Mouse (Mus musculus) C3H10T1/2 (cell line): ENCODE results near the gene Olfr593. TPM values are rescaled to one million over a fixed set of nuclear protein-coding genes. Genes with fewer than 3 reads are reported as not detected.

Experiments used
- polyA plus RNA-seq, 2 experiments: library from polyadenylated mRNA; unstranded; fragments of >200 nt; fragmentation: generic; extraction: Trizol; gene quantifications; one replicate each; pipeline ENCODE4 v1.2.1; 2012; ENCODE audit warnings: missing spikeins in 2 of 2

Gene Olfr593
- not detected for polyA plus RNA-seq

GRCm38 (mm10) chr7:103211562-103211961, at the start of gene Olfr593:
TSS of gene Olfr593 (plus strand) at chr7:103211862.

GRCm38 (mm10) chr7:103178240-103178639, 33.4 kb upstream of the Olfr593 start, which contains the start of gene Olfr591:
TSS of gene Olfr591 (minus strand) at chr7:103178340.

GRCm38 (mm10) chr7:103184503-103184902, 27.2 kb upstream of the Olfr593 start, which contains the start of gene Olfr592:
TSS of gene Olfr592 (plus strand) at chr7:103184803.

GRCm38 (mm10) chr7:103216696-103217095, 5.0 kb downstream of the Olfr593 start, which contains the start of gene Olfr594:
TSS of gene Olfr594 (plus strand) at chr7:103216996.

GRCm38 (mm10) chr7:103252405-103252804, 40.7 kb downstream of the Olfr593 start, which contains the start of gene Usp17ld:
TSS of gene Usp17ld (minus strand) at chr7:103252505.

Other genes starting within 250 kb of the Olfr593 start
- gene Olfr576, start 249.2 kb upstream of the Olfr593 start, polyA plus RNA-seq, result not detected
- gene Olfr577, start 235.9 kb upstream of the Olfr593 start, polyA plus RNA-seq, result not detected
- not detected for gene Olfr578, start 222.5 kb upstream of the Olfr593 start, polyA plus RNA-seq
- gene Olfr582, start 173.8 kb upstream of the Olfr593 start, polyA plus RNA-seq, result not detected
- not detected for gene Olfr583, start 160.6 kb upstream of the Olfr593 start, polyA plus RNA-seq
- not detected for gene Olfr584, start 130.0 kb upstream of the Olfr593 start, polyA plus RNA-seq
- gene Olfr585, start 114.1 kb upstream of the Olfr593 start, polyA plus RNA-seq, result not detected
- not detected for gene Olfr586, start 86.2 kb upstream of the Olfr593 start, polyA plus RNA-seq
- gene Olfr588-ps1, start 71.0 kb upstream of the Olfr593 start, polyA plus RNA-seq, result not detected
- gene Olfr589, start 55.5 kb upstream of the Olfr593 start, polyA plus RNA-seq, result not detected
- gene Olfr591, start 33.5 kb upstream of the Olfr593 start, polyA plus RNA-seq, result not detected
- gene Olfr592, start 27.1 kb upstream of the Olfr593 start, polyA plus RNA-seq, result not detected
- not detected for gene Olfr594, start 5.1 kb downstream of the Olfr593 start, polyA plus RNA-seq
- gene Usp17ld, start 40.6 kb downstream of the Olfr593 start, polyA plus RNA-seq, result not detected
- not detected for gene Olfr596, start 93.8 kb downstream of the Olfr593 start, polyA plus RNA-seq
- gene Olfr597, start 104.5 kb downstream of the Olfr593 start, polyA plus RNA-seq, result not detected
- gene Olfr598, start 111.7 kb downstream of the Olfr593 start, polyA plus RNA-seq, result not detected
- not detected for gene Olfr599, start 124.1 kb downstream of the Olfr593 start, polyA plus RNA-seq
- not detected for gene Olfr600, start 137.8 kb downstream of the Olfr593 start, polyA plus RNA-seq
- not detected for gene Olfr601, start 150.8 kb downstream of the Olfr593 start, polyA plus RNA-seq
- not detected for gene Olfr603, start 174.3 kb downstream of the Olfr593 start, polyA plus RNA-seq
- gene Usp17lc, start 203.2 kb downstream of the Olfr593 start, polyA plus RNA-seq, result not detected
- not detected for gene Olfr605, start 233.6 kb downstream of the Olfr593 start, polyA plus RNA-seq
- not detected for gene Olfr606, start 237.2 kb downstream of the Olfr593 start, polyA plus RNA-seq